Mouse (Mus musculus): Measurements from ENCODE around the gene Qrich1.

- no peak for TF ChIP-seq CTCF (conservative IDR thresholded peaks at IDR 0.05; ENCODE audit: low read length)
- no peak for TF ChIP-seq POU5F1 (IDR thresholded peaks at IDR 0.05; ENCODE audit: borderline replicate concordance, low read length)
- TF ChIP-seq NANOG (IDR thresholded peaks at IDR 0.05; ENCODE audit: borderline replicate concordance, low read length): no peak
Observed at GRCm38 (mm10) chr9:108571401-108571973, 54.9 kb downstream of the Qrich1 start.
